Mouse (Mus musculus) MEL (cell line): ENCODE results near the gene Mbd6. TPM values are rescaled to one million over a fixed set of nuclear protein-coding genes. Genes with fewer than 3 reads are reported as not detected.

Source experiments
- DNase-seq: peaks from one replicate; pipeline ENCODE4 v3.0.0; 2011; ENCODE audit warnings: low read depth, low spot score
- H3K27ac ChIP-seq: 2 replicates; pipeline ENCODE4 v1.5.1; 2012; ENCODE audit warnings: low read depth, mild to moderate bottlenecking, control low read depth, low read length, moderate library complexity; ENCODE audit not compliant: control insufficient read depth
- H3K27me3 ChIP-seq, 2 experiments: fragments of 150-350 bp in 1 of 2; sonication (generic) in 1 of 2; 2 replicates each; pipeline ENCODE4 v1.6.1; 2012; ENCODE audit warnings: low read length in 2 of 2, mild to moderate bottlenecking in 2 of 2, improper control_type of control experiment in 1 of 2, moderate library complexity in 1 of 2; ENCODE audit not compliant: insufficient read depth in 2 of 2, control insufficient read depth in 1 of 2
- H3K36me3 ChIP-seq, 2 experiments: 2 replicates each; pipeline ENCODE4 v1.6.1; 2012 to 2014; ENCODE audit warnings: low read length in 2 of 2, improper control_type of control experiment in 1 of 2, inconsistent platforms in 1 of 2, mild to moderate bottlenecking in 1 of 2; ENCODE audit not compliant: insufficient read depth in 2 of 2, control insufficient read depth in 1 of 2
- H3K4me1 ChIP-seq, 2 experiments: fragments of 150-350 bp in 1 of 2; sonication (generic) in 1 of 2; 2 replicates each; pipeline ENCODE4 v1.6.1; 2012; ENCODE audit warnings: low read length in 2 of 2, improper control_type of control experiment in 1 of 2, mild to moderate bottlenecking in 1 of 2; ENCODE audit not compliant: insufficient read depth in 2 of 2, control insufficient read depth in 1 of 2
- H3K4me3 ChIP-seq, 2 experiments: fragments of 150-350 bp in 1 of 2; sonication (generic) in 1 of 2; 2 replicates each; pipeline ENCODE4 v1.5.1; 2012; ENCODE audit warnings: low read depth in 2 of 2, low read length in 2 of 2, mild to moderate bottlenecking in 2 of 2, moderate library complexity in 2 of 2, control low read depth in 1 of 2, improper control_type of control experiment in 1 of 2; ENCODE audit not compliant: control insufficient read depth in 1 of 2, insufficient read depth in 1 of 2
- H3K79me2 ChIP-seq: 2 replicates; pipeline ENCODE4 v1.6.1; 2012; ENCODE audit warnings: mild to moderate bottlenecking, low read length, moderate library complexity; ENCODE audit not compliant: control insufficient read depth, poor library complexity, insufficient read depth
- H3K9ac ChIP-seq: 2 replicates; pipeline ENCODE4 v1.6.1; 2012; ENCODE audit warnings: low read depth, mild to moderate bottlenecking, control low read depth, low read length, moderate library complexity; ENCODE audit not compliant: control insufficient read depth, poor library complexity, severe bottlenecking
- H3K9me3 ChIP-seq: fragments of 150-350 bp; sonication (generic); replicated peaks from 2 replicates; pipeline ENCODE4 v1.6.1; 2012; ENCODE audit warnings: mild to moderate bottlenecking, low read length, improper control_type of control experiment, moderate library complexity; ENCODE audit not compliant: insufficient read depth
- CHD1 ChIP-seq: IDR thresholded peaks from 2 replicates; pipeline ENCODE4 v1.6.1; 2012; ENCODE audit warnings: low read depth, mild to moderate bottlenecking, inconsistent platforms, low read length, improper control_type of control experiment
- CHD2 ChIP-seq: IDR thresholded peaks from 2 replicates; pipeline ENCODE4 v1.6.1; 2011; ENCODE audit warnings: low read length, improper control_type of control experiment
- CTCF ChIP-seq, 3 experiments: IDR thresholded peaks in 2 of 3; conservative IDR thresholded peaks in 1 of 3; 2 replicates each; pipeline ENCODE4 v1.5.1; 2011 to 2012; ENCODE audit warnings: low read length in 3 of 3, low read depth in 2 of 3, mild to moderate bottlenecking in 2 of 3, improper control_type of control experiment in 1 of 3, inconsistent platforms in 1 of 3, mixed read lengths in 1 of 3, moderate library complexity in 1 of 3; ENCODE audit not compliant: control insufficient read depth in 1 of 3, insufficient read depth in 1 of 3, poor library complexity in 1 of 3, severe bottlenecking in 1 of 3
- HCFC1 ChIP-seq: IDR thresholded peaks from 2 replicates; pipeline ENCODE4 v1.6.1; 2012; ENCODE audit warnings: low read depth, mild to moderate bottlenecking, inconsistent platforms, low read length, improper control_type of control experiment, moderate library complexity
- MAZ ChIP-seq: IDR thresholded peaks from 2 replicates; pipeline ENCODE4 v1.6.1; 2012; ENCODE audit warnings: low read depth, mild to moderate bottlenecking, inconsistent platforms, low read length, improper control_type of control experiment
- MEF2A ChIP-seq: IDR thresholded peaks from 2 replicates; pipeline ENCODE4 v1.6.1; 2014; ENCODE audit warnings: low read depth, mild to moderate bottlenecking, inconsistent platforms, low read length, improper control_type of control experiment; ENCODE audit not compliant: poor library complexity, insufficient replicate concordance, severe bottlenecking; ENCODE audit errors: extremely low read depth
- MYC ChIP-seq: IDR thresholded peaks from 2 replicates; pipeline ENCODE4 v1.6.1; 2011; ENCODE audit warnings: low read depth, mild to moderate bottlenecking, low read length, improper control_type of control experiment, moderate library complexity
- POLR2A ChIP-seq, 2 experiments: IDR thresholded peaks; 2 replicates each; pipeline ENCODE4 v1.6.1; 2011 to 2012; ENCODE audit warnings: low read length in 2 of 2, mild to moderate bottlenecking in 2 of 2, control low read depth in 1 of 2, improper control_type of control experiment in 1 of 2, low read depth in 1 of 2, moderate library complexity in 1 of 2; ENCODE audit not compliant: control insufficient read depth in 1 of 2, insufficient read depth in 1 of 2, poor library complexity in 1 of 2
- POLR2AphosphoS2 ChIP-seq: IDR thresholded peaks from 2 replicates; pipeline ENCODE4 v1.6.1; 2011; ENCODE audit warnings: low read length, improper control_type of control experiment
- RAD21 ChIP-seq: IDR thresholded peaks from 2 replicates; pipeline ENCODE4 v1.6.1; 2011; ENCODE audit warnings: mild to moderate bottlenecking, low read depth, low read length, improper control_type of control experiment
- RCOR1 ChIP-seq: IDR thresholded peaks from 2 replicates; pipeline ENCODE4 v1.6.1; 2012; ENCODE audit warnings: low read depth, mild to moderate bottlenecking, inconsistent platforms, low read length, improper control_type of control experiment
- SMC3 ChIP-seq: IDR thresholded peaks from 2 replicates; pipeline ENCODE4 v1.6.1; 2011; ENCODE audit warnings: low read depth, low read length, improper control_type of control experiment
- TAL1 ChIP-seq: IDR thresholded peaks from 2 replicates; pipeline ENCODE4 v1.6.1; 2012; ENCODE audit warnings: mild to moderate bottlenecking, inconsistent platforms, low read length, moderate library complexity, mixed read lengths
- TCF12 ChIP-seq: IDR thresholded peaks from 2 replicates; pipeline ENCODE4 v1.6.1; 2014; ENCODE audit warnings: low read depth, mild to moderate bottlenecking, inconsistent platforms, low read length, improper control_type of control experiment, moderate library complexity
- ZC3H11A ChIP-seq: IDR thresholded peaks from 2 replicates; pipeline ENCODE4 v1.6.1; 2012; ENCODE audit warnings: low read depth, mild to moderate bottlenecking, inconsistent platforms, low read length, improper control_type of control experiment
- ZMIZ1 ChIP-seq: IDR thresholded peaks from 2 replicates; pipeline ENCODE4 v1.6.1; 2012; ENCODE audit warnings: low read depth, mild to moderate bottlenecking, inconsistent platforms, low read length, improper control_type of control experiment, moderate library complexity
- polyA plus RNA-seq, 2 experiments: library from polyadenylated mRNA; stranded (reverse) in 1 of 2; unstranded in 1 of 2; fragments of >175 nt in 1 of 2; fragments of >200 nt in 1 of 2; gene quantifications; 2 replicates each; pipeline versions ENCODE4 v1.2.1 to v1.2.4; 2012; ENCODE audit warnings: low replicate concordance in 2 of 2, low read depth in 1 of 2; ENCODE audit not compliant: insufficient read length in 2 of 2, insufficient read depth in 1 of 2, missing spikeins in 1 of 2
- total RNA-seq: library from RNA; depleted of rRNA; stranded (reverse); fragments of 300-350 nt; gene quantifications from 2 replicates; pipeline ENCODE4 v1.2.3, GENCODE M21; 2012

Mbd6 gene
- total and polyA plus RNA-seq, 3 experiments: 4.2 to 44.8 TPM; not detected in 1

DNA sequence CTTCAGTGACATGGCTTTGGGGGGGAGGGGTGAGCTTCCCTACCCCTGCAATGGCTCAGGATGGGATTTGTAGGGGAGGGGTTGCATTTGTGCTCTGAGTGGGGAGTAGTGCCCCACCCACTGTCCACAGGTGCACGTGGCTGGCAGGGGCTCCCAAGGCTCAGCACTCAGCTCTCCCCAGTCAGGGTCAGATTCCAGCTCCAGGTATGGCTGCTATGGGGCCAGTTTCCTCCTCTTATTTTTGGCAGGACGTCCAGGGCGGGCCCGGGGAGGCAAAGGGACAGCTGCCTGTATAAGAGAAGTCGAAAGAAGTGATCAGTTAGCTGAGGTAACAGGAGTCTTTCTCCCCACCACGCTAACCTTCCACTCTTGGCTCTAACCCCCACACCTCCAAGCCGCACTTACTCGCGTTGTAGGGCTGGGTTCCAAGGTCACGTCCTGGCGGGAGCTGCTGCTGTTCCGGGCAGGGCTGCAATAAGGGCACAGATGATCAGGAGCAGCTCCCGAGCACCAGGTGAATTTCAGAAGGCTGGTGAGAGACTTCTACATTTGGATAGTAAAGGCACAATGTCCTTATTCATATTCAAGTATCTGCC lies 6.1 kb downstream of the Mbd6 start:
- Histone ChIP-seq H3K27me3 (no peaks in the 10 kb centered on the region), H3K79me2 (peaks cover 27% of the 10 kb centered on the region), H3K4me1 (peaks cover 0 to 4% of the 10 kb centered on the region in 2 experiments; a peak in 1 of 4 replicates), H3K27ac (no peak overlapping the region), H3K9ac (no peak overlapping the region), H3K36me3 (peaks cover 4 to 8% of the 10 kb centered on the region in 2 experiments; a peak in 3 of 4 replicates), H3K4me3 (no peak overlapping the region), H3K9me3 (no peaks in the 10 kb centered on the region)
- peak; percentile 48; the same call in 1 of the 2 replicates for TF ChIP-seq POLR2AphosphoS2
- TF ChIP-seq MAZ: no peak
- no peak for TF ChIP-seq MEF2A
- TF ChIP-seq ZMIZ1: 0 out of 2 replicates have a peak, but pooled peaks have one; percentile 2
- TF ChIP-seq TCF12: no peak
- no peak for TF ChIP-seq POLR2A (IDR thresholded peaks at IDR 0.05; ENCODE audit: control insufficient read depth in 1 of 2, insufficient read depth in 1 of 2, low read depth in 1 of 2, low read length in 2 of 2, poor library complexity in 1 of 2)
- no peak for TF ChIP-seq ZC3H11A
- TF ChIP-seq MYC: no peak
- no peak for TF ChIP-seq SMC3
- no peak for DNase-seq

DNA sequence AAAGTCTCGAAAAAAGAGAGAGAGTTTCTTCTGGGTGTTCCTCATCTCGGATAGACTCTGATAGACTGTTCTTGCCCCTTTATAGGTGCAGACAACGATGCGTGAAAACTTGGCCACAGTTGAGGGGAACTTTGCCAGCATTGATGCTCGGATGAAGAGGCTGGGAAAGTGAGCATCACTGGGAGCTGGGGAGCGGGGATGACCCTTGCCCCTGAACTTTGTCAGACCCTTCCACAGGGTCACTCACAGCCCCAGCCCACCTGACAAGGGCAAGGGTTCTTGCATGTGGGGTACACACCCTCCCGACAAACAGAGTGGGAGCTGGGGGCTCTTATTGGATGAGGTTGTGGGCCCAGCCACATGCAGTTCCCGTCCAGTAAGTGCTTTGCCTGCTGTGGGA lies 7.5 kb downstream of the Mbd6 start:
- peak; percentile 36; the same call in 1 of the 2 replicates for TF ChIP-seq POLR2AphosphoS2
- no peak for TF ChIP-seq RCOR1
- no peak for TF ChIP-seq CHD2
- no peak for TF ChIP-seq TAL1
- 0 out of 2 replicates have a peak, but pooled peaks have one; percentile 58 for TF ChIP-seq ZMIZ1
- 0 out of 4 replicates have a peak, but pooled peaks of 1 of the 2 experiments have one; percentile 30 for TF ChIP-seq POLR2A (IDR thresholded peaks at IDR 0.05; ENCODE audit: control insufficient read depth in 1 of 2, insufficient read depth in 1 of 2, low read depth in 1 of 2, low read length in 2 of 2, poor library complexity in 1 of 2)
- TF ChIP-seq, all 39 proteins: peak for 3
- Histone ChIP-seq H3K4me1 (no peaks in the 10 kb centered on the region), H3K36me3 (peaks cover 0 to 13% of the 10 kb centered on the region in 2 experiments; a peak in 2 of 4 replicates), H3K9ac (no peak overlapping the region), H3K27me3 (no peaks in the 10 kb centered on the region), H3K79me2 (peaks cover 13% of the 10 kb centered on the region), H3K27ac (no peak overlapping the region), H3K4me3 (no peak overlapping the region), H3K9me3 (no peaks in the 10 kb centered on the region)
- no peak for DNase-seq

DNA sequence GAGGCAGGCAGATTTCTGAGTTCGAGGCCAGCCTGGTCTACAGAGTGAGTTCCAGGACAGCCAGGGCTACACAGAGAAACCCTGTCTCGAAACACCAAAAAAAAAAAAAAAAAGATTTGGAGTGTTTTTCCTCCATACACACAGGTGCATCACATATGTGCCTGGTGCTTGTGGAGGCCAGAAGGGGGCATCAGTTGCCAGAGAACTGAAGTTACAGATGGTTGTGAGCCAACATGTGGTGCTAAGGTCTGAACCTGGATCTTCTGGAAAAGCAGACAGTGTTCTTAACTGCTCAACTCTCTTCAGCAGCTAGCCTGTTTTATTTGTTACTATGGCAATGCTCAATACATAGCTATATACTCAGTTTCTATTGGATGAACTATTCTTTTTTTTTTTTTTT lies 9.1 kb downstream of the Mbd6 start:
- peaks cover 0 to 27% of the 10 kb centered on the region in 2 experiments; a peak in 3 of 4 replicates for H3K36me3 ChIP-seq

More for the DNA sequence above, 9.1 kb downstream of the Mbd6 start:
- TF ChIP-seq HCFC1 (no peak), CHD1 (no peak), SMC3 (peak; percentile 32; the same call in 1 of the 2 replicates), CTCF (IDR thresholded peaks at IDR 0.05 in 2 of 3, conservative IDR thresholded peaks at IDR 0.05 in 1 of 3; ENCODE audit: control insufficient read depth in 1 of 3, insufficient read depth in 1 of 3, low read depth in 2 of 3, low read length in 3 of 3, poor library complexity in 1 of 3, severe bottlenecking in 1 of 3) (peak in 2 of 3 experiments; percentile 46 to 48; a peak in 4 of 6 replicates), RAD21 (peak; percentile 23)
- no peaks in the 10 kb centered on the region for H3K27me3 ChIP-seq
- H3K4me3 ChIP-seq: no peak overlapping the region
- H3K79me2 ChIP-seq: peaks cover 9% of the 10 kb centered on the region; the same call in 1 of the 2 replicates
- no peak overlapping the region for H3K9ac ChIP-seq
- no peak overlapping the region for H3K27ac ChIP-seq
- DNase-seq: no peak
- H3K9me3 ChIP-seq: no peaks in the 10 kb centered on the region
- H3K4me1 ChIP-seq: no peaks in the 10 kb centered on the region
